Mouse (Mus musculus) left cerebral cortex, postnatal 4 days (tissue): ENCODE measurements around the gene Asb10. TPM values are rescaled to one million over a fixed set of nuclear protein-coding genes. Genes with fewer than 3 reads are reported as not detected.

Experiments used
- DNase-seq: peaks from one replicate; pipeline ENCODE4 v3.0.0-alpha.2; 2022
- intact Hi-C: fragments of 180-260 bp; cut with DNase I; formaldehyde crosslinking; loops from one replicate; pipeline ENCODE4 v1.15.1; 2025
- total RNA-seq, 2 experiments: library from RNA; stranded (reverse); gene quantifications; 2 replicates each; pipeline ENCODE4 v1.2.3; 2021

Gene Asb10
- total RNA-seq, 2 experiments from 2014 or later: 0.60 TPM; not detected in 1

GRCm38 (mm10) chr5:24495019-24495418, 45.8 kb downstream of the Asb10 start:
- no peak for DNase-seq
- intact Hi-C loops: no loop called here

- DNase-seq: no peak
- intact Hi-C loops: no loop called here
Observed at GRCm38 (mm10) chr5:24492546-24493285, 48.1 kb downstream of the Asb10 start.

GRCm38 (mm10) chr5:24490413-24490920, 50.3 kb downstream of the Asb10 start:
- intact Hi-C loops: no loop called here
- no peak for DNase-seq

GRCm38 (mm10) chr5:24486738-24487137, 54.0 kb downstream of the Asb10 start:
- DNase-seq: no peak
- intact Hi-C loops: loop anchor here (10.0 kb wide), 1 partner anchor 108 kb away; no protein-coding TSS in a partner anchor

DNA sequence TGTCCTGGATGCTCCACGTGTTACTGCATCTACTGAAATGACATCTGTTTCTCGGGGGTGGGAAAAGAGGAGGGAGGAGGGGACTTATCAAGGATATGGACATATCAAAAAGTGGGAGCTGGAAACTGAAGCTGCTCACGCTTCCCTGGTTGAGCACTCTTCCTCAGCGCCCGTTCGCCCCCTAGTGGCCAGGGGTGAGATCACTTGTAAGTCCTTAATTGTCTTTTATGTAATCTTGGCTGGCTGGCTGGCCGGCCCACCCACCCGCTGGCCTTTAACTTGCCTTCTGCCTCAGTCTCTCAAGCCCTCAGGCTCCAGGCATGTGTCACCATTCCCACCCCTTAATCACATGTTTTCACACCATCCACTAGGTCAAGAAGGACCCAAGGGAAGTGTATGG, 54.7 kb downstream of the Asb10 start:
- intact Hi-C loops: loop anchor here (10.0 kb wide), 1 partner anchor 109 kb away; no protein-coding TSS in a partner anchor
- peak; percentile 94 for DNase-seq

GRCm38 (mm10) chr5:24484963-24485362, 55.8 kb downstream of the Asb10 start:
- intact Hi-C loops: loop anchor here (10.0 kb wide), 1 partner anchor 110 kb away; no protein-coding TSS in a partner anchor
- DNase-seq: no peak

GRCm38 (mm10) chr5:24483326-24483725, 57.5 kb downstream of the Asb10 start:
- intact Hi-C loops: loop anchor here (10.0 kb wide), 1 partner anchor 111 kb away; no protein-coding TSS in a partner anchor
- DNase-seq: peak; percentile 71

Other genes with a start within 250 kb of the Asb10 start
- gene Kcnh2, start 189.4 kb downstream of the Asb10 start, total RNA-seq: 10 to 100 TPM; 16.4 to 21.2 TPM
- 10 to 100 TPM; 10.0 to 10.2 TPM for gene Nos3, start 176.2 kb downstream of the Asb10 start, total RNA-seq
- 1 to 10 TPM; 6.4 to 8.1 TPM for gene Atg9b, start 148.8 kb downstream of the Asb10 start, total RNA-seq
- 10 to 100 TPM; 44.5 to 53.6 TPM for gene Abcb8, start 147.3 kb downstream of the Asb10 start, total RNA-seq
- gene Asic3, start 127.6 kb downstream of the Asb10 start, total RNA-seq: not detected
- gene Cdk5, start 117.4 kb downstream of the Asb10 start, total RNA-seq: 100 to 1,000 TPM; 122 to 132 TPM
- gene Slc4a2, start 117.1 kb downstream of the Asb10 start, total RNA-seq: 10 to 100 TPM; 26.9 to 30.4 TPM
- 10 to 100 TPM; 82.6 to 83.4 TPM for gene Fastk, start 95.7 kb downstream of the Asb10 start, total RNA-seq
- gene Tmub1, start 93.1 kb downstream of the Asb10 start, total RNA-seq: 10 to 100 TPM; 30.1 to 31.1 TPM
- gene Agap3, start 88.8 kb downstream of the Asb10 start, total RNA-seq: 100 to 1,000 TPM; 472 to 479 TPM
- 1 to 10 TPM in 1 of 2 experiments, not detected in 1; 1.2 TPM for gene Gbx1, start 13.8 kb downstream of the Asb10 start, total RNA-seq
- gene 4931409K22Rik, start 15.8 kb upstream of the Asb10 start, total RNA-seq: not detected
- 10 to 100 TPM; 52.9 to 54.7 TPM for gene Abcf2, start 36.5 kb upstream of the Asb10 start, total RNA-seq
- gene Chpf2, start 45.8 kb upstream of the Asb10 start, total RNA-seq: 10 to 100 TPM; 28.7 to 33.7 TPM
- gene Smarcd3, start 83.4 kb upstream of the Asb10 start, total RNA-seq: 100 to 1,000 TPM; 179 to 183 TPM
- gene Nub1, start 144.6 kb upstream of the Asb10 start, total RNA-seq: 10 to 100 TPM; 75.3 to 76.6 TPM
- gene Wdr86, start 189.7 kb upstream of the Asb10 start, total RNA-seq: 1 to 10 TPM; 2.6 to 3.3 TPM
- 1 to 10 TPM in 1 of 2 experiments, not detected in 1; 3.9 TPM for gene Crygn, start 217.0 kb upstream of the Asb10 start, total RNA-seq